Mouse (Mus musculus): ENCODE data around the gene Dpf2.

DNA sequence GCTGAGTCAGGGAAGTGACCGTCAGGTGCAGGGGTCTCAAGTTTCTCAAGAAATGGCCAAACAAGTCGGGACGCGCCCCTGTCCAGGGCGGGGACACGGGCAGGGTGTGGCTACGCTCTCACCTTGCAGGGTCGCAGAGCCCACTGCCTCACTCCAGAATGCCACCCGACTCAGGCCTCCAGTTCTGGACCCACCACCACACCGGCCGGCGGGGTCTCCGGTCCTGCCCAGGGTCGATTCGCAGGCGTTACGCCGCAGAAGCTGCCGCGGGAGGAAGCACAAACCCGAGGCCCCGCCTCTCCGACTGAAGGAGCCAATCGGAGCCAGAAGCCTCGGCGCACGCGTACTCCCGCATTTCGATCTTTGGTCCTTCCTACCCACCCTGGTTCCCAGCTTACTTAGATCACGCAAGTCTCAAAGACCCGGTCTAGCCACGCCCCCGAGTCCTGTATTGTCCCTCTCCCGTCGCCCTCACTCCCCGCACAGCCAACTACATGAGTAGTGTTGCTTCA lies 37.8 kb downstream of the Dpf2 start, which contains the start of gene Frmd8:
- no peak for TF ChIP-seq MAFK (IDR thresholded peaks at IDR 0.05; ENCODE audit: insufficient replicate concordance, low read length)
- TF ChIP-seq POLR2A (IDR thresholded peaks at IDR 0.05; ENCODE audit: low read depth, low read length) = peak; percentile 74

All from CH12.LX (cell line).